Comparison of ENCODE assay signal across 7 mouse cellular contexts in the genomic region with DNA sequence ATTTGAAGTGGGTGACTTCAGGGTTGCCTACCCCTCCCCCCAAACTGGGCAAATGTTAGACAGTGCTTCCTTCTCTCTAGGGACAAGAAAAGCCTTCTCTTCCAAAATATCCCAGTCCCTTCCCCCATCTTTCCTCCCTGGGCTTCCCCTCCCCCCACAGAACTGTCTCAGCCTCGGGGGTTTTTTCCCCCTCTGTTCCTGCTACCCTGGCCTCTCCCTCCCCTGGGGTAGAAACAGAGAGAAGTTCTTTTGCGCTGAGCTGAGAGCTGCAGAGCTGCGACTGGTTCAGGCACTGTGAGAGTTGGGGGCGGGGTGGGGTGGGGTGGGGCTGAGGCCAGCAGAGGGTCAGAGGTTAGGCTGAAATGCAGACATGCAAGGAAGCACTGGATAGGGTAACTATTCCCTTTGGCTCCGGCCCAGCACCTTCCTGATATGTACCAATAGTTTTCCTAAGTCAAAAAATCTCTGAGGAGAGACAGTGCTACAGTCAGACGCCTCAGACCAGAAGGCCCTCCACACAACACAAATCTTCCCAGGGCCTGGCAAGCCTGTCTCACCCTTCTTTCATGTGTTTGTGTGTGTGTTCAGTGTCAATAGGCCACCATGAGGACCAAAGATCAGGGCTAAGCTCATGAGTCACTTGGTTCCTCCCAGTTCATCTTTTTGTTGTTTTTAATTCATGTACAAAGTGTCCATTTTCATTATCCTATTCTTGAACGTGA. TPM values are rescaled to one million over a fixed set of nuclear protein-coding genes. Genes with fewer than 3 reads are reported as not detected.
DNase-seq lines count a peak whose midpoint lies in the region; ATAC-seq and TF ChIP-seq lines count a peak whose summit lies in the region.

No protein-coding gene starts in this region.

- peak; percentile 91 for DNase-seq in R1 (ENCODE audit: low read depth, low spot score)
- peak; percentile 58 for DNase-seq in hindbrain, postnatal 0 days (ENCODE audit: low spot score)
- peak; percentile 38 for DNase-seq in lung, adult 2 months
- DNase-seq in right cerebral cortex, adult 2 months (ENCODE audit: low spot score in 2 of 2), result no peak

- no peak for TF ChIP-seq POLR2A in lung, adult 2 months (IDR thresholded peaks at IDR 0.05; ENCODE audit: borderline replicate concordance, extremely low read depth, low read depth, low read length)
- no peak; the same call in 1 of the 2 replicates for TF ChIP-seq POLR2A in small intestine, adult 2 months (IDR thresholded peaks at IDR 0.05; ENCODE audit: low read depth, low read length)

- no peak for TF ChIP-seq CTCF in E14TG2a.4 (conservative IDR thresholded peaks at IDR 0.05; ENCODE audit: low read length)
- no peak for TF ChIP-seq CTCF in hindbrain, postnatal 0 days (IDR thresholded peaks at IDR 0.05; ENCODE audit: low read depth)
- TF ChIP-seq CTCF in lung, adult 2 months (IDR thresholded peaks at IDR 0.05; ENCODE audit: insufficient read depth, low read length), result no peak
- no peak for TF ChIP-seq CTCF in small intestine, adult 2 months (IDR thresholded peaks at IDR 0.05; ENCODE audit: extremely low read depth, insufficient read length, insufficient replicate concordance, low read depth, low read length)

- peaks cover 11% of the 10 kb centered on the region for H3K27me3 ChIP-seq in E14TG2a.4 (ENCODE audit: insufficient read depth, low read length)
- H3K27me3 ChIP-seq in forebrain, embryonic 15.5 days, result no peaks in the 10 kb centered on the region
- no peaks in the 10 kb centered on the region for H3K27me3 ChIP-seq in hindbrain, postnatal 0 days (ENCODE audit: insufficient read depth, low read length)
- no peaks in the 10 kb centered on the region for H3K27me3 ChIP-seq in small intestine, adult 2 months (ENCODE audit: control insufficient read depth, insufficient read depth, low read length)

- peaks cover 82% of the 10 kb centered on the region for H3K4me1 ChIP-seq in E14TG2a.4 (replicated peaks; ENCODE audit: low read depth, low read length)
- peaks cover 76% of the 10 kb centered on the region for H3K4me1 ChIP-seq in forebrain, embryonic 15.5 days
- H3K4me1 ChIP-seq in hindbrain, postnatal 0 days (ENCODE audit: insufficient read depth, low read length), result peaks cover 19% of the 10 kb centered on the region
- peaks cover 15% of the 10 kb centered on the region for H3K4me1 ChIP-seq in lung, adult 2 months (ENCODE audit: control insufficient read depth, insufficient read depth, low read length)
- peaks cover 16% of the 10 kb centered on the region for H3K4me1 ChIP-seq in small intestine, adult 2 months (ENCODE audit: control insufficient read depth, insufficient read depth, insufficient read length, low read length)

- H3K9ac ChIP-seq in forebrain, embryonic 15.5 days (replicated peaks), result peak overlapping the region; percentile 89
- H3K9ac ChIP-seq in hindbrain, postnatal 0 days (replicated peaks; ENCODE audit: low read length), result peak overlapping the region; percentile 84

- H3K4me2 ChIP-seq in forebrain, embryonic 15.5 days (replicated peaks), result peak overlapping the region; percentile 76
- H3K4me2 ChIP-seq in hindbrain, postnatal 0 days (ENCODE audit: low read depth, low read length), result peak overlapping the region; percentile 93

- peak overlapping the region; percentile 97 for H3K27ac ChIP-seq in forebrain, embryonic 15.5 days (replicated peaks)
- peak overlapping the region; percentile 95 for H3K27ac ChIP-seq in hindbrain, postnatal 0 days
- peak overlapping the region; percentile 94 for H3K27ac ChIP-seq in small intestine, adult 2 months (ENCODE audit: insufficient read depth, low read depth, low read length)

- peak overlapping the region; percentile 88 for H3K4me3 ChIP-seq in E14TG2a.4 (replicated peaks; ENCODE audit: low read length)
- H3K4me3 ChIP-seq in forebrain, embryonic 15.5 days, result peak overlapping the region; percentile 64
- peak overlapping the region; percentile 56 for H3K4me3 ChIP-seq in hindbrain, postnatal 0 days (ENCODE audit: low read length)
- H3K4me3 ChIP-seq in lung, adult 2 months (replicated peaks; ENCODE audit: extremely low read depth, low read depth, low read length), result peak overlapping the region; percentile 93
- H3K4me3 ChIP-seq in small intestine, adult 2 months (ENCODE audit: low read depth, low read length), result peak overlapping the region; percentile 74

- no peak for ATAC-seq in forebrain, embryonic 15.5 days (replicated peaks)
- no peak for ATAC-seq in hindbrain, postnatal 0 days

- WGBS in forebrain, embryonic 15.5 days, result 3% methylated on average over 7 of the region's 7 CpGs
- WGBS in hindbrain, postnatal 0 days, result 2% methylated on average over 7 of the region's 7 CpGs
- 4% methylated on average over 7 of the region's 7 CpGs for WGBS in lung, adult 2 months
- WGBS in small intestine, adult 2 months, result 7% methylated on average over 7 of the region's 7 CpGs

- H3K9me3 ChIP-seq in E14TG2a.4 (ENCODE audit: low read length), result no peaks in the 10 kb centered on the region
- no peaks in the 10 kb centered on the region for H3K9me3 ChIP-seq in forebrain, embryonic 15.5 days
- no peaks in the 10 kb centered on the region for H3K9me3 ChIP-seq in hindbrain, postnatal 0 days (ENCODE audit: low read length)

- H3K36me3 ChIP-seq in E14TG2a.4 (ENCODE audit: insufficient read depth, low read length), result peaks cover 47% of the 10 kb centered on the region
- peaks cover 8% of the 10 kb centered on the region for H3K36me3 ChIP-seq in forebrain, embryonic 15.5 days
- no peaks in the 10 kb centered on the region for H3K36me3 ChIP-seq in hindbrain, postnatal 0 days (ENCODE audit: insufficient read depth, low read length)
- no peaks in the 10 kb centered on the region for H3K36me3 ChIP-seq in small intestine, adult 2 months (ENCODE audit: control insufficient read depth, insufficient read depth, low read length)

RNA-seq across cellular contexts. Expression of gene Ppp1r18, which starts 4.1 kb away (rescaled TPM):
- polyA plus RNA-seq in forebrain, embryonic 15.5 days (2015; fragmentation: Nextera tagmentation; extraction: Ambion mirVana), result 20.8 and 21.9 TPM in 2 replicates
- total RNA-seq in hindbrain, postnatal 0 days (2014; rRNA removed), result 32.0 and 34.3 TPM in 2 replicates
- 18.4 and 19.3 TPM in 2 replicates for polyA plus RNA-seq in hindbrain, postnatal 0 days (2015; fragmentation: Nextera tagmentation; extraction: Ambion mirVana)
- polyA plus RNA-seq in lung, adult 2 months (2012; rRNA removed), result 53.9 and 61.5 TPM in 2 replicates
- 16.5 and 22.0 TPM in 2 replicates for polyA plus RNA-seq in small intestine, adult 2 months (2012; rRNA removed)

RNA-seq across cellular contexts. Expression of gene Nrm, which starts 8.4 kb away (rescaled TPM):
- 24.5 and 28.3 TPM in 2 replicates for polyA plus RNA-seq in forebrain, embryonic 15.5 days (2015; fragmentation: Nextera tagmentation; extraction: Ambion mirVana)
- 14.7 and 27.2 TPM in 2 replicates for total RNA-seq in hindbrain, postnatal 0 days (2014; rRNA removed)
- 24.6 and 25.7 TPM in 2 replicates for polyA plus RNA-seq in hindbrain, postnatal 0 days (2015; fragmentation: Nextera tagmentation; extraction: Ambion mirVana)
- 16.5 and 26.2 TPM in 2 replicates for polyA plus RNA-seq in lung, adult 2 months (2012; rRNA removed)
- polyA plus RNA-seq in small intestine, adult 2 months (2012; rRNA removed), result 9.3 and 15.9 TPM in 2 replicates

RNA-seq across cellular contexts. Expression of gene Dhx16, which starts 10.1 kb away (rescaled TPM):
- polyA plus RNA-seq in forebrain, embryonic 15.5 days (2015; fragmentation: Nextera tagmentation; extraction: Ambion mirVana), result 36.3 and 38.0 TPM in 2 replicates
- total RNA-seq in hindbrain, postnatal 0 days (2014; rRNA removed), result 31.3 and 33.2 TPM in 2 replicates
- polyA plus RNA-seq in hindbrain, postnatal 0 days (2015; fragmentation: Nextera tagmentation; extraction: Ambion mirVana), result 22.9 and 23.1 TPM in 2 replicates
- 62.8 and 70.1 TPM in 2 replicates for polyA plus RNA-seq in lung, adult 2 months (2012; rRNA removed)
- 47.0 and 64.3 TPM in 2 replicates for polyA plus RNA-seq in small intestine, adult 2 months (2012; rRNA removed)

RNA-seq across cellular contexts. Expression of gene 2310061I04Rik, which starts 27.7 kb away (rescaled TPM):
- polyA plus RNA-seq in forebrain, embryonic 15.5 days (2015; fragmentation: Nextera tagmentation; extraction: Ambion mirVana), result 37.9 and 41.5 TPM in 2 replicates
- 39.8 and 49.2 TPM in 2 replicates for total RNA-seq in hindbrain, postnatal 0 days (2014; rRNA removed)
- polyA plus RNA-seq in hindbrain, postnatal 0 days (2015; fragmentation: Nextera tagmentation; extraction: Ambion mirVana), result 69.0 and 74.3 TPM in 2 replicates
- polyA plus RNA-seq in lung, adult 2 months (2012; rRNA removed), result 36.1 and 38.1 TPM in 2 replicates
- 82.8 and 142 TPM in 2 replicates for polyA plus RNA-seq in small intestine, adult 2 months (2012; rRNA removed)

RNA-seq across cellular contexts. Expression of gene Mdc1, which starts 28.2 kb away (rescaled TPM):
- 11.7 TPM in 2 replicates for polyA plus RNA-seq in forebrain, embryonic 15.5 days (2015; fragmentation: Nextera tagmentation; extraction: Ambion mirVana)
- 14.7 and 26.7 TPM in 2 replicates for total RNA-seq in hindbrain, postnatal 0 days (2014; rRNA removed)
- polyA plus RNA-seq in hindbrain, postnatal 0 days (2015; fragmentation: Nextera tagmentation; extraction: Ambion mirVana), result 3.9 and 4.1 TPM in 2 replicates
- polyA plus RNA-seq in lung, adult 2 months (2012; rRNA removed), result 6.8 and 8.2 TPM in 2 replicates
- 1.7 and 3.2 TPM in 2 replicates for polyA plus RNA-seq in small intestine, adult 2 months (2012; rRNA removed)

Comparison
In these comparisons a context has a peak if more than half of its experiments do, and no peak if none do; other contexts are left out.
1. DNase-seq: peak in R1 (single experiment), hindbrain, postnatal 0 days (single experiment) and lung, adult 2 months (single experiment); none in right cerebral cortex, adult 2 months (0 of 2).
2. Peak in every context shown above with its lines, with median percentiles within 50 percentile points of each other: H3K4me3 ChIP-seq and H3K27ac ChIP-seq.